Mouse (Mus musculus): ENCODE measurements around the gene Ugt1a1.
"Not testable (repeated sequence)": the region's sequence is repeated elsewhere in the genome, so short reads cannot be mapped to it uniquely, and the experiment has no call there.

Gene Ugt1a1

GRCm38 (mm10) chr1:88211812-88212211, at the start of gene Ugt1a1:
Gene Ugt1a1 (plus strand): TSS chr1:88211959.
- CTCF ChIA-PET, result no interaction called here

- CTCF ChIA-PET, result no interaction called here
Observed at GRCm38 (mm10) chr1:88165711-88166110, 46.0 kb upstream of the Ugt1a1 start, which contains the start of gene Ugt1a5. Gene Ugt1a5 (plus strand): TSS chr1:88166012.

- CTCF ChIA-PET, result not testable (repeated sequence)
Observed at GRCm38 (mm10) chr1:88172190-88172589, 39.6 kb upstream of the Ugt1a1 start.

GRCm38 (mm10) chr1:88179657-88180056, 32.1 kb upstream of the Ugt1a1 start:
- CTCF ChIA-PET, result no interaction called here

GRCm38 (mm10) chr1:88186325-88186935, 25.3 kb upstream of the Ugt1a1 start:
- CTCF ChIA-PET, result interaction anchor here (0.6 kb wide), 1 partner anchor 50 kb away, joined by 5 read pairs; no protein-coding TSS in a partner anchor

GRCm38 (mm10) chr1:88192136-88192535, 19.6 kb upstream of the Ugt1a1 start:
- CTCF ChIA-PET, result no interaction called here

- CTCF ChIA-PET, result no interaction called here
Observed at GRCm38 (mm10) chr1:88195687-88196086, 16.1 kb upstream of the Ugt1a1 start.

- CTCF ChIA-PET, result no interaction called here
Observed at GRCm38 (mm10) chr1:88197443-88197842, 14.3 kb upstream of the Ugt1a1 start.

- CTCF ChIA-PET, result no interaction called here
Observed at GRCm38 (mm10) chr1:88199996-88200395, 11.8 kb upstream of the Ugt1a1 start.

GRCm38 (mm10) chr1:88200456-88200855, 11.3 kb upstream of the Ugt1a1 start, which contains the start of gene Ugt1a2:
Gene Ugt1a2 (plus strand): TSS chr1:88200601.
- CTCF ChIA-PET, result no interaction called here

GRCm38 (mm10) chr1:88205294-88205922, 6.4 kb upstream of the Ugt1a1 start, which contains the start of gene Dnajb3:
Gene Dnajb3 (minus strand): TSS chr1:88205782.
- CTCF ChIA-PET, result no interaction called here

- CTCF ChIA-PET, result no interaction called here
Observed at GRCm38 (mm10) chr1:88206843-88207479, 4.8 kb upstream of the Ugt1a1 start.

GRCm38 (mm10) chr1:88212341-88213045, 734 bp downstream of the Ugt1a1 start:
- CTCF ChIA-PET, result no interaction called here

GRCm38 (mm10) chr1:88213061-88213460, 1.3 kb downstream of the Ugt1a1 start:
- CTCF ChIA-PET, result no interaction called here

- CTCF ChIA-PET, result no interaction called here
Observed at GRCm38 (mm10) chr1:88213766-88214461, 2.2 kb downstream of the Ugt1a1 start.

GRCm38 (mm10) chr1:88214462-88214952, 2.7 kb downstream of the Ugt1a1 start:
- CTCF ChIA-PET, result no interaction called here

- CTCF ChIA-PET, result no interaction called here
Observed at GRCm38 (mm10) chr1:88215466-88216380, 4.0 kb downstream of the Ugt1a1 start.

GRCm38 (mm10) chr1:88216551-88216950, 4.8 kb downstream of the Ugt1a1 start:
- CTCF ChIA-PET, result no interaction called here

- CTCF ChIA-PET, result no interaction called here
Observed at GRCm38 (mm10) chr1:88217144-88217543, 5.4 kb downstream of the Ugt1a1 start.

- CTCF ChIA-PET, result no interaction called here
Observed at GRCm38 (mm10) chr1:88217576-88217975, 5.8 kb downstream of the Ugt1a1 start.

- CTCF ChIA-PET, result no interaction called here
Observed at GRCm38 (mm10) chr1:88218051-88218450, 6.3 kb downstream of the Ugt1a1 start.

Data from spleen, embryonic (tissue).